Mouse (Mus musculus) forebrain, embryonic 13.5 days (tissue): ENCODE measurements at regions not wholly inside any gene's neighbourhood (a gene's known extent, or its start where the extent isn't known, plus 50 kb on each side); places are given as distances from the start of the nearest gene placed in this dataset.

Experiments used
- ATAC-seq: fragments of 200-750 bp; cut with Nextera tagmentation; 2 replicates; pipeline ENCODE4 v1.8.0; 2017
- H3K27ac ChIP-seq: fragments of 300-500 bp; sonication (generic); 2 replicates; pipeline ENCODE4 v1.5.1; 2015; ENCODE audit warnings: inconsistent platforms, mild to moderate bottlenecking, moderate library complexity
- H3K27me3 ChIP-seq: fragments of 300-500 bp; sonication (generic); 2 replicates; pipeline ENCODE4 v1.6.1; 2015; ENCODE audit warnings: mild to moderate bottlenecking, inconsistent platforms
- H3K36me3 ChIP-seq: fragments of 300-500 bp; sonication (generic); 2 replicates; pipeline ENCODE4 v1.6.1; 2015; ENCODE audit warnings: mild to moderate bottlenecking, inconsistent platforms; ENCODE audit not compliant: poor library complexity, severe bottlenecking
- H3K4me1 ChIP-seq: fragments of 300-500 bp; sonication (generic); 2 replicates; pipeline ENCODE4 v1.6.1; 2015; ENCODE audit warnings: inconsistent platforms
- H3K4me2 ChIP-seq: fragments of 300-500 bp; sonication (generic); 2 replicates; pipeline ENCODE4 v1.6.1; 2015; ENCODE audit warnings: inconsistent platforms, mild to moderate bottlenecking, moderate library complexity
- H3K4me3 ChIP-seq: fragments of 300-500 bp; sonication (generic); 2 replicates; pipeline ENCODE4 v1.5.1; 2015; ENCODE audit warnings: mild to moderate bottlenecking, inconsistent platforms
- H3K9ac ChIP-seq: fragments of 300-500 bp; sonication (generic); 2 replicates; pipeline ENCODE4 v1.6.1; 2015; ENCODE audit warnings: mild to moderate bottlenecking, inconsistent platforms
- H3K9me3 ChIP-seq: fragments of 300-500 bp; sonication (generic); replicated peaks from 2 replicates; pipeline ENCODE4 v1.6.1; 2016; ENCODE audit warnings: inconsistent platforms
- WGBS: fragments of 180-500 bp; shearing (Covaris S2); methylation state at CpG from one replicate; pipeline ENCODE4 v1.1.7; 2015; 5-methylcytosine and 5-hydroxymethylcytosine counted together

- H3K9ac ChIP-seq: no peak overlapping the region
- 78% methylated on average over 2 of the region's 2 CpGs for WGBS
- no peaks in the 10 kb centered on the region for H3K9me3 ChIP-seq
- no peaks in the 10 kb centered on the region for H3K4me1 ChIP-seq
- H3K4me2 ChIP-seq: no peak overlapping the region
- H3K4me3 ChIP-seq: no peak overlapping the region
- no peak overlapping the region for H3K27ac ChIP-seq
- H3K36me3 ChIP-seq: no peaks in the 10 kb centered on the region
- ATAC-seq: no peak
- H3K27me3 ChIP-seq: no peaks in the 10 kb centered on the region
These were observed 576.4 kb downstream of the Efnb2 start for GRCm38 (mm10) chr8:8084652-8085051.

GRCm38 (mm10) chr8:8064074-8064473 is 597.0 kb downstream of the Efnb2 start:
- no peaks in the 10 kb centered on the region for H3K4me1 ChIP-seq

GRCm38 (mm10) chr8:8054224-8054916 is 606.7 kb downstream of the Efnb2 start:
- no peaks in the 10 kb centered on the region for H3K27me3 ChIP-seq
- H3K4me3 ChIP-seq: no peak overlapping the region
- H3K9me3 ChIP-seq: no peaks in the 10 kb centered on the region
- 0 out of 2 replicates have a peak, but pooled peaks cover 5% of the 10 kb centered on the region for H3K4me1 ChIP-seq
- no peak for ATAC-seq
- no peak overlapping the region for H3K27ac ChIP-seq
- 87% methylated on average over 4 of the region's 4 CpGs for WGBS
- no peak overlapping the region for H3K4me2 ChIP-seq
- no peaks in the 10 kb centered on the region for H3K36me3 ChIP-seq
- H3K9ac ChIP-seq: no peak overlapping the region

More at GRCm38 (mm10) chr8:8064074-8064473, 597.0 kb downstream of the Efnb2 start:
- 94% methylated on average over 2 of the region's 2 CpGs for WGBS
- H3K27ac ChIP-seq: no peak overlapping the region
- H3K36me3 ChIP-seq: no peaks in the 10 kb centered on the region
- no peak overlapping the region for H3K4me2 ChIP-seq
- no peak overlapping the region for H3K9ac ChIP-seq
- no peaks in the 10 kb centered on the region for H3K27me3 ChIP-seq
- no peak for ATAC-seq
- no peak overlapping the region for H3K4me3 ChIP-seq
- H3K9me3 ChIP-seq: no peaks in the 10 kb centered on the region

GRCm38 (mm10) chr8:8051186-8051585 is 609.9 kb downstream of the Efnb2 start:
- H3K4me1 ChIP-seq: 0 out of 2 replicates have a peak, but pooled peaks cover 5% of the 10 kb centered on the region
- H3K9me3 ChIP-seq: no peaks in the 10 kb centered on the region
- no peak overlapping the region for H3K9ac ChIP-seq
- H3K27ac ChIP-seq: no peak overlapping the region
- no peaks in the 10 kb centered on the region for H3K36me3 ChIP-seq
- no peak overlapping the region for H3K4me3 ChIP-seq
- ATAC-seq: no peak
- no peaks in the 10 kb centered on the region for H3K27me3 ChIP-seq
- WGBS: 18% methylated on average over 3 of the region's 3 CpGs
- H3K4me2 ChIP-seq: no peak overlapping the region

- no peaks in the 10 kb centered on the region for H3K36me3 ChIP-seq
- WGBS: 48% methylated on average over 3 of the region's 3 CpGs
- H3K27me3 ChIP-seq: no peaks in the 10 kb centered on the region
These were observed 610.3 kb downstream of the Efnb2 start for GRCm38 (mm10) chr8:8050778-8051177.

GRCm38 (mm10) chr8:8044926-8045325 is 616.1 kb downstream of the Efnb2 start:
- H3K9me3 ChIP-seq: no peaks in the 10 kb centered on the region
- no peak overlapping the region for H3K9ac ChIP-seq
- no peaks in the 10 kb centered on the region for H3K27me3 ChIP-seq
- no peak overlapping the region for H3K27ac ChIP-seq
- no peak overlapping the region for H3K4me2 ChIP-seq
- WGBS: 10% methylated on average over 1 of the region's 1 CpGs
- peaks cover 8% of the 10 kb centered on the region for H3K4me1 ChIP-seq
- H3K36me3 ChIP-seq: no peaks in the 10 kb centered on the region
- H3K4me3 ChIP-seq: no peak overlapping the region
- ATAC-seq: peak; percentile 43; the same call in 1 of the 2 replicates

More at GRCm38 (mm10) chr8:8050778-8051177, 610.3 kb downstream of the Efnb2 start:
- no peaks in the 10 kb centered on the region for H3K9me3 ChIP-seq
- H3K4me1 ChIP-seq: 0 out of 2 replicates have a peak, but pooled peaks cover 5% of the 10 kb centered on the region
- no peak overlapping the region for H3K27ac ChIP-seq
- no peak overlapping the region for H3K4me2 ChIP-seq
- no peak for ATAC-seq
- no peak overlapping the region for H3K4me3 ChIP-seq
- no peak overlapping the region for H3K9ac ChIP-seq

GRCm38 (mm10) chr8:8044296-8044695 is 616.7 kb downstream of the Efnb2 start:
- Histone ChIP-seq H3K27me3 (no peaks in the 10 kb centered on the region), H3K36me3 (no peaks in the 10 kb centered on the region), H3K4me1 (peaks cover 8% of the 10 kb centered on the region), H3K9ac (no peak overlapping the region), H3K4me3 (no peak overlapping the region), H3K9me3 (no peaks in the 10 kb centered on the region), H3K27ac (no peak overlapping the region), H3K4me2 (no peak overlapping the region)
- 67% methylated on average over 2 of the region's 2 CpGs for WGBS
- no peak for ATAC-seq

- no peak overlapping the region for H3K9ac ChIP-seq
- no peaks in the 10 kb centered on the region for H3K36me3 ChIP-seq
- no peak overlapping the region for H3K4me3 ChIP-seq
- H3K27me3 ChIP-seq: no peaks in the 10 kb centered on the region
- H3K4me2 ChIP-seq: no peak overlapping the region
- no peak overlapping the region for H3K27ac ChIP-seq
- no peaks in the 10 kb centered on the region for H3K9me3 ChIP-seq
- 67% methylated on average over 1 of the region's 1 CpGs for WGBS
- H3K4me1 ChIP-seq: no peaks in the 10 kb centered on the region
- no peak for ATAC-seq
These were observed 623.1 kb downstream of the Efnb2 start for GRCm38 (mm10) chr8:8037929-8038328.

GRCm38 (mm10) chr8:8011151-8011550 is 649.9 kb downstream of the Efnb2 start:
- no peaks in the 10 kb centered on the region for H3K9me3 ChIP-seq
- no peak overlapping the region for H3K9ac ChIP-seq
- H3K27ac ChIP-seq: no peak overlapping the region
- no peaks in the 10 kb centered on the region for H3K36me3 ChIP-seq
- H3K4me3 ChIP-seq: no peak overlapping the region
- 29% methylated on average over 4 of the region's 4 CpGs for WGBS
- ATAC-seq: no peak
- H3K4me1 ChIP-seq: no peaks in the 10 kb centered on the region
- H3K27me3 ChIP-seq: no peaks in the 10 kb centered on the region
- H3K4me2 ChIP-seq: no peak overlapping the region

GRCm38 (mm10) chr8:7994905-7995304 is 666.1 kb downstream of the Efnb2 start:
- Histone ChIP-seq H3K9me3 (no peaks in the 10 kb centered on the region), H3K4me2 (no peak overlapping the region), H3K4me3 (no peak overlapping the region), H3K27ac (no peak overlapping the region), H3K27me3 (no peaks in the 10 kb centered on the region), H3K9ac (no peak overlapping the region), H3K4me1 (no peaks in the 10 kb centered on the region), H3K36me3 (no peaks in the 10 kb centered on the region)
- WGBS: 63% methylated on average over 2 of the region's 2 CpGs
- ATAC-seq: no peak

GRCm38 (mm10) chr8:7988820-7989219 is 672.2 kb downstream of the Efnb2 start:
- Histone ChIP-seq H3K9ac (no peak overlapping the region), H3K4me1 (no peaks in the 10 kb centered on the region), H3K4me2 (no peak overlapping the region), H3K27ac (no peak overlapping the region), H3K9me3 (no peaks in the 10 kb centered on the region), H3K27me3 (no peaks in the 10 kb centered on the region), H3K36me3 (no peaks in the 10 kb centered on the region), H3K4me3 (no peak overlapping the region)
- no peak for ATAC-seq
- 54% methylated on average over 3 of the region's 3 CpGs for WGBS

- H3K4me3 ChIP-seq: no peak overlapping the region
- no peak overlapping the region for H3K27ac ChIP-seq
- no peak overlapping the region for H3K9ac ChIP-seq
- no peak overlapping the region for H3K4me2 ChIP-seq
- 83% methylated on average over 6 of the region's 6 CpGs for WGBS
- no peaks in the 10 kb centered on the region for H3K9me3 ChIP-seq
- H3K4me1 ChIP-seq: no peaks in the 10 kb centered on the region
- H3K27me3 ChIP-seq: no peaks in the 10 kb centered on the region
- H3K36me3 ChIP-seq: no peaks in the 10 kb centered on the region
- no peak for ATAC-seq
These were observed 684.0 kb downstream of the Efnb2 start for GRCm38 (mm10) chr8:7977020-7977419.

GRCm38 (mm10) chr8:7973791-7974190 is 687.3 kb downstream of the Efnb2 start:
- WGBS: 78% methylated on average over 4 of the region's 4 CpGs
- no peaks in the 10 kb centered on the region for H3K27me3 ChIP-seq
- no peak for ATAC-seq

More at GRCm38 (mm10) chr8:7973791-7974190, 687.3 kb downstream of the Efnb2 start:
- H3K4me3 ChIP-seq: no peak overlapping the region
- H3K36me3 ChIP-seq: no peaks in the 10 kb centered on the region
- no peak overlapping the region for H3K27ac ChIP-seq
- no peaks in the 10 kb centered on the region for H3K4me1 ChIP-seq
- H3K9ac ChIP-seq: no peak overlapping the region
- no peak overlapping the region for H3K4me2 ChIP-seq
- no peaks in the 10 kb centered on the region for H3K9me3 ChIP-seq
